Mouse (Mus musculus): ENCODE data around the gene Hace1.
"Not testable (repeated sequence)": the region's sequence is repeated elsewhere in the genome, so short reads cannot be mapped to it uniquely, and the experiment has no call there.

The Hace1 gene

GRCm38 (mm10) chr10:45577731-45578297 lies at the start of gene Hace1:
Gene Hace1, plus strand, starts transcription at chr10:45577829.
- DNase-seq (ENCODE audit: low read depth, low spot score) = peak; percentile 96

GRCm38 (mm10) chr10:45537334-45537733 lies 40.3 kb upstream of the Hace1 start:
- not testable (repeated sequence) for DNase-seq (ENCODE audit: low read depth, low spot score)

GRCm38 (mm10) chr10:45542726-45543125 lies 34.9 kb upstream of the Hace1 start:
- DNase-seq (ENCODE audit: low read depth, low spot score) = peak; percentile 0

- no peak for DNase-seq (ENCODE audit: low read depth, low spot score)
These were observed 30.8 kb upstream of the Hace1 start for GRCm38 (mm10) chr10:45546799-45547198.

GRCm38 (mm10) chr10:45578298-45578821 lies 731 bp downstream of the Hace1 start:
- peak; percentile 84 for DNase-seq (ENCODE audit: low read depth, low spot score)

GRCm38 (mm10) chr10:45583310-45583709 lies 5.7 kb downstream of the Hace1 start:
- DNase-seq (ENCODE audit: low read depth, low spot score) = no peak

- no peak for DNase-seq (ENCODE audit: low read depth, low spot score)
These were observed 6.2 kb downstream of the Hace1 start for GRCm38 (mm10) chr10:45583829-45584228.

- peak; percentile 16 for DNase-seq (ENCODE audit: low read depth, low spot score)
These were observed 6.9 kb downstream of the Hace1 start for GRCm38 (mm10) chr10:45584311-45585102.

- DNase-seq (ENCODE audit: low read depth, low spot score) = no peak
These were observed 28.2 kb downstream of the Hace1 start for GRCm38 (mm10) chr10:45605853-45606252.

GRCm38 (mm10) chr10:45610727-45611126 lies 33.1 kb downstream of the Hace1 start:
- DNase-seq (ENCODE audit: low read depth, low spot score) = no peak

GRCm38 (mm10) chr10:45616012-45616411 lies 38.4 kb downstream of the Hace1 start:
- no peak for DNase-seq (ENCODE audit: low read depth, low spot score)

GRCm38 (mm10) chr10:45619039-45619438 lies 41.4 kb downstream of the Hace1 start:
- no peak for DNase-seq (ENCODE audit: low read depth, low spot score)

- peak; percentile 18 for DNase-seq (ENCODE audit: low read depth, low spot score)
These were observed 54.4 kb downstream of the Hace1 start for GRCm38 (mm10) chr10:45631995-45632394.

GRCm38 (mm10) chr10:45632641-45633040 lies 55.0 kb downstream of the Hace1 start:
- DNase-seq (ENCODE audit: low read depth, low spot score) = peak; percentile 35

GRCm38 (mm10) chr10:45635201-45635600 lies 57.6 kb downstream of the Hace1 start:
- no peak for DNase-seq (ENCODE audit: low read depth, low spot score)

GRCm38 (mm10) chr10:45639762-45640161 lies 62.1 kb downstream of the Hace1 start:
- DNase-seq (ENCODE audit: low read depth, low spot score) = no peak

GRCm38 (mm10) chr10:45654026-45654425 lies 76.4 kb downstream of the Hace1 start:
- peak; percentile 13 for DNase-seq (ENCODE audit: low read depth, low spot score)

GRCm38 (mm10) chr10:45662015-45662414 lies 84.4 kb downstream of the Hace1 start:
- no peak for DNase-seq (ENCODE audit: low read depth, low spot score)

- peak; percentile 12 for DNase-seq (ENCODE audit: low read depth, low spot score)
These were observed 90.6 kb downstream of the Hace1 start for GRCm38 (mm10) chr10:45668266-45668665.

GRCm38 (mm10) chr10:45676796-45677195 lies 99.2 kb downstream of the Hace1 start:
- DNase-seq (ENCODE audit: low read depth, low spot score) = peak; percentile 33

GRCm38 (mm10) chr10:45686191-45686590 lies 108.6 kb downstream of the Hace1 start:
- DNase-seq (ENCODE audit: low read depth, low spot score) = peak; percentile 20

- DNase-seq (ENCODE audit: low read depth, low spot score) = no peak
These were observed 117.3 kb downstream of the Hace1 start for GRCm38 (mm10) chr10:45694931-45695330.

- no peak for DNase-seq (ENCODE audit: low read depth, low spot score)
These were observed 117.9 kb downstream of the Hace1 start for GRCm38 (mm10) chr10:45695522-45695921.

Measured in brain, adult 2 months (tissue).